Mouse (Mus musculus) embryonic fibroblast, embryonic 13.5 days (primary cell): ENCODE data around the gene Cutal.

Experiments used
- CTCF ChIP-seq: IDR thresholded peaks from 2 replicates; pipeline ENCODE4 v1.5.1; 2011; ENCODE audit warnings: mild to moderate bottlenecking, control low read depth, low read length, moderate library complexity, borderline replicate concordance; ENCODE audit not compliant: insufficient read depth
- POLR2A ChIP-seq: IDR thresholded peaks from 2 replicates; pipeline ENCODE4 v1.6.1; 2011; ENCODE audit warnings: low read depth, mild to moderate bottlenecking, control low read depth, low read length, moderate library complexity

DNA sequence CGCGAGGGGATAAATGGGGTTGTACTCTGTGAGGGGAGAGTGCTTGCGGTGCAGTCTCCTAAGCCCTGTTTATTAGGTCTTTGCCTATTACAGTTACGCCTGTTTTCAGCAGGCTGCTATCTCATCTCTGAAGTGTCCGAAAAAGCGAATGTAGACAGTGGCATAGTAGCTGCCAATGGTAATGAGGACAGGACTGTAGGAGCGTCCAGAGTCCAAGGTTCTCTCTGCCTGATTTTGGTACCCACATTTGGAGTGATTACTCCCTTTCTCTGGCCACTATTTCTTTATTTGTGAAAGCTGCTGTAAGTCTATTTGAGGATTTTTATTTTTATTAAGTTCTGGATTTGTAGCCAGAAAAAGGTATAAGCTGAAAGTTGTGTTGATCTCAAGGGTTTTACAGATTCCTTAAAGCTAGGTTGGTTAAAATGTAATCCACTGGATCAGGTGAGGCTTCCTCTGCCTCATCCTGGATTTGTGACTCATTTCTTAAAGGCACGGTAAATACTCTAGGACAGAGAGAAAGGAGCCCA is 685 bp downstream of the Cutal start, which contains the start of gene Psmd5:
- TF ChIP-seq CTCF = no peak
- TF ChIP-seq POLR2A = no peak
